Mouse (Mus musculus) layer of hippocampus, adult 11-12 months (tissue): ENCODE data around the gene Mgll.

Experiments used
- DNase-seq: peaks from one replicate; pipeline ENCODE4 v3.0.0; 2022; ENCODE audit warnings: low spot score

Gene Mgll

GRCm38 (mm10) chr6:88849270-88849669 lies 125.1 kb downstream of the Mgll start:
- DNase-seq: no peak

GRCm38 (mm10) chr6:88850034-88850433 lies 125.8 kb downstream of the Mgll start:
- DNase-seq: no peak

GRCm38 (mm10) chr6:88854509-88854908 lies 130.3 kb downstream of the Mgll start:
- DNase-seq: no peak

- peak; percentile 79 for DNase-seq
Observed at GRCm38 (mm10) chr6:88855636-88856035, 131.4 kb downstream of the Mgll start.

- no peak for DNase-seq
Observed at GRCm38 (mm10) chr6:88857249-88857648, 133.0 kb downstream of the Mgll start.

- DNase-seq: no peak
Observed at GRCm38 (mm10) chr6:88857830-88858229, 133.6 kb downstream of the Mgll start.

GRCm38 (mm10) chr6:88858341-88858740 lies 134.1 kb downstream of the Mgll start:
- DNase-seq: no peak

GRCm38 (mm10) chr6:88860914-88861313 lies 136.7 kb downstream of the Mgll start:
- peak; percentile 60 for DNase-seq

GRCm38 (mm10) chr6:88865704-88866103 lies 141.5 kb downstream of the Mgll start:
- DNase-seq: no peak

GRCm38 (mm10) chr6:88869459-88869858 lies 145.2 kb downstream of the Mgll start:
- DNase-seq: no peak

- DNase-seq: no peak
Observed at GRCm38 (mm10) chr6:88870594-88870993, 146.4 kb downstream of the Mgll start.

GRCm38 (mm10) chr6:88871546-88871945 lies 147.3 kb downstream of the Mgll start:
- peak; percentile 60 for DNase-seq

- no peak for DNase-seq
Observed at GRCm38 (mm10) chr6:88872811-88873210, 148.6 kb downstream of the Mgll start.

- no peak for DNase-seq
Observed at GRCm38 (mm10) chr6:88873965-88874867, 150.0 kb downstream of the Mgll start.

GRCm38 (mm10) chr6:88874868-88875508 lies 150.8 kb downstream of the Mgll start, which contains the start of gene Podxl2:
Gene Podxl2, minus strand, starts transcription at chr6:88875044.
- DNase-seq: peak; percentile 82
